Mouse (Mus musculus) spleen, adult 18-20 months (tissue): ENCODE data around the gene Zfand6.
A peak's percentile ranks its signal among the peaks of the same experiment; 100 is the strongest.

Experiments used
- DNase-seq, 2 experiments: peaks; one replicate each; pipeline ENCODE4 v3.0.0; 2022; ENCODE audit warnings: mixed read lengths in 2 of 2

Zfand6 gene

DNA sequence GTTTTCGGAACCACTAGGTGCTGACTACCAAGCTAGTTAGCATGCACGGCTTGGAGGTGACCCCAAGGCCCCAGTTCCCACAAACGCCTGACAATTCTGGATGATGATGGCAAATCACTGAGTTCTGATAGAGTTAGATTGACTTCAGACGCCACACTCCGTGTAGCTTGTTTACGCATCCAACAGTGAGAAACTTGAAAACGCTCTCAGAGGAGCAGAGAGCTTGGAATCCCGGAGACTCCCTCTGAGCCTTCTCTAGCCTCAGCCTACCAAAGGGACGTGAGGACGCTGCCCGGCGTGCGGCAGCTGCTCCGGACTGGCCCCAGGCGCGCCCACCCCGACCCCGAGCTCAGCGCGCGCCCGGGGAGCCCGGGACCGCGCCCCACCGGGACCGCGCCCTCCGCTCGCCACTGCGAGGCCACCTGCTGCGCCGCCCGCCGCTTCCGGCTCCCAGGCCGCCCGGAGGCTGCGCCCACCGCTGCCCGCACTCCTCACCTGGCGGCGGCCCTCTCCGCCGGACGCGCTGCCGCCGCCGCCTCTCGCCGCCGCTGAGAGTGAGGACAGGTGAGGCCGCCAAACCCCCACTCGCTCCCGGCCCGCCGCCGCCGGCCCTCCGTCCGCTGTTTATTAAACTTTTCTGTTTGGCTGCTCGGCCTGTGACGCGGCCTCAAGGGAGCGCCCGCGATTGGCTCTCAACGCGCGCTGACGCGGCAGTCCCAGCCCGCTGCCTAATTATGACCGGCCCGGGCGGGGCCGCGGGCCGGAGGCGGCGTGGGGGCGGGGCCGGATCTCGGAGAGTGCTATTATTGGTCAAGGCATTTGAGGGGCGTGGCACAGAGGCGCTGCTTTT lies at the start of gene Zfand6:
TSS of gene Zfand6 (minus strand) at position 709 of the 850 bp plus-strand sequence.
- DNase-seq = peak; percentile 97 to 98

DNA sequence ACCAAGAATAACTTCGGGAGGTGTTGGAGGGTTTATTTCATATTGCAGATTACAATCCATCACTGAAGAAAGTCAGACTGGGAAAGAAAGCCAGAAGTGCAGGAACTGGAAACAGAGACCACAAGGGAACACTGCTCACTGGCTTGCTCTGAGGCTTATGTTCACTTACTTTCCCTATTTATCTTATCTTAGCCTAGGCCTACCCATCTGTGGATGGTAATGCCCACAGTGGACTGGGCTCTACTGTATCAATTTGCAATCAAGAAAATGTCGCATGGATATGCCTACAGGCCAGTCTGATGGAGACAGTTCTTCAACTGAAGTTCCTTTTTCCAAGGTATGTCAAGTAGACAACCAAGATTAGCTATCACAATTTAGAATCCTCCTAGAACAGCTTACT lies 47.0 kb upstream of the Zfand6 start:
- no peak for DNase-seq

GRCm38 (mm10) chr7:84733038-84733437 lies 43.3 kb upstream of the Zfand6 start:
- no peak for DNase-seq

DNA sequence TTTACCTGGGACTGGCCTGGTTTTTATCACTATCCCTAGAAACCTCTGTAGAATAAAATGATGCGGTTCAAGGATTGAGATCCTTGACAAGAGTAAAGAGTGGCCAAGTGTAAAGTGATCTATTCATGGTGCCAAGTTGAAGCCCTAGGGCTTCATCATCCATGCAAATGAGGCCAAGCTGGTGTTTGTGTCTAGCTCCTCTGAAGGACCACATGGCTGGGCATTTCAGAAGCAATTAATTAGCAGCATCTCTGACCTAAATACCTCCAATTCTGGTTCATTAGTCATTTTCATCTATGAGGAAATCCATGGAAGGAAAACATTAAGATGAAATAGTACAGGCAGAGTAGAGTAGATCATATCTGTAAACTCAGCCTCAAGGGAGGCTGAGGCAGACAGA lies 42.3 kb upstream of the Zfand6 start:
- DNase-seq = no peak

DNA sequence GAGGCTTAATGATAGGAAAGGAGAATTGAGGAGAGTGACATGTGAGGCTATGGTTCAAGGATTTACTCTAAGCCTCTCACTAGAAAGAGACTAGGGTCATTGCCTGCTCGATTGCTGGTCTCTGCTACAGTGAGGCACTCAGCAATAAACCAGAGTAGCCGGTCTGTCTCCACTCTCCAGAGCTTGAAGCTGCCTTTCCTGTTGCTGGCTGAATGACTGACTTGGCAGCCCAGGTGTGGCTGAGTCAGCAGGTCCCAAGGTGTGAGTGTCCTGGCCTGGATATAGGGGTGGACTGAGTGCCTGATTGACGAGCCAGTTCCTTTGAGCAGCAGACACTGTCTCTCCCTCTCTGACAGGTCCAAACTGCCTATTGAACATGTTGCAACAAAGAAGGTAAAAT lies 41.3 kb upstream of the Zfand6 start:
- no peak for DNase-seq

GRCm38 (mm10) chr7:84722804-84723459 lies 33.2 kb upstream of the Zfand6 start:
- DNase-seq = no peak

DNA sequence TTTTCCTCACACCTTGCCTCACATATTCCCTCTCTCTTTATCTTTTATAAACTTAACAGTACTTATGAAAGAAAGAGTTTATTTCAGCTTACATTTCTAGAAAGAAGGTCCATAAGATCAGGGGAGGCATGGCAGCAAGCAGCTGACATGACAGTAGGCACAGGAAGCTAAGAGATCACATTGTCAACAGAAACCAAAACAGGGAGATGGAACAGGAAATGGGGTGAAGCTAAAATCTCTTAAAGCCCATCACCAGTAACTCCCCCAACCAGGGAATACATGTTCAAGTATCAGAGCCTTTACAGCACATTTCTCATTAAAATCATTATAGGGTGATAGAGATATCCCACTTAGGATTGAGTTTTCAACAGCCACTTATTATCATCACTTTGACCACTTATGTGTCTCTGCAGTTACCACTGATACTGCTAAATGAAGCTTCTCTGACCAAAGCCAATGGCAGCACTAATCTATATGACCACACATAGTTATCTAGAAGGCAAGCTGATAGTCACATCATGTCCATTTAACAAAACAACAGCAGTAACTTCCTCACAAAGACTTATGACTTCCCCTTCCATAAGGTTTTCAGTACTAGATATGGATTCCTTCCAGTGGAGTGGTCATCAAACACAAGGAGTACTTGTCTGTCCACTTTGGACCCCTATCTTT lies 20.7 kb upstream of the Zfand6 start:
- DNase-seq = no peak

GRCm38 (mm10) chr7:84706877-84707276 lies 17.1 kb upstream of the Zfand6 start:
- no peak for DNase-seq

- no peak for DNase-seq
Measured at GRCm38 (mm10) chr7:84690101-84690509, 346 bp upstream of the Zfand6 start.

GRCm38 (mm10) chr7:84687653-84688580 lies 1.8 kb downstream of the Zfand6 start:
- DNase-seq = no peak

GRCm38 (mm10) chr7:84686380-84686779 lies 3.4 kb downstream of the Zfand6 start:
- DNase-seq = no peak

- DNase-seq = no peak
Measured at GRCm38 (mm10) chr7:84684675-84685074, 5.1 kb downstream of the Zfand6 start.

DNA sequence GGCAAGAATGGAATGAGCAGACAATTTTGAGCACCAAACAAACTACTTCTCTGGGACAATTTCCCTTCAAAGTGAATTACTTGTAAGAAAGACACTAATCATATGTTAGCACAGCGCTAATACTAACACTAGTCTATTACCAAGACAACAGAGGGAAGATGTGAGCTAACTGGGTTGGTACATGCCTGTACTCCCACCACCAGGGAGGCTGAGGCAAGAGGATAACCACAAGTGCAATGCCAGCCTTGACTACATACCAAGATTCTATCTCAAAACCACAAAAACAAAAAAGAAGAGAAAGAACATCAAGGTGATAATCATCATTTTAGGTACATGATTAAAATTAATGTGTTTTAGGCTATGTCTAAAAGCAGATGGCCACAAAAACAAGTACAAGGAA lies 8.2 kb downstream of the Zfand6 start:
- no peak for DNase-seq

- no peak for DNase-seq
Measured at GRCm38 (mm10) chr7:84680931-84681330, 8.8 kb downstream of the Zfand6 start.

GRCm38 (mm10) chr7:84680092-84680491 lies 9.7 kb downstream of the Zfand6 start:
- DNase-seq = no peak

GRCm38 (mm10) chr7:84679264-84679663 lies 10.5 kb downstream of the Zfand6 start:
- peak; percentile 13 to 28 for DNase-seq

DNA sequence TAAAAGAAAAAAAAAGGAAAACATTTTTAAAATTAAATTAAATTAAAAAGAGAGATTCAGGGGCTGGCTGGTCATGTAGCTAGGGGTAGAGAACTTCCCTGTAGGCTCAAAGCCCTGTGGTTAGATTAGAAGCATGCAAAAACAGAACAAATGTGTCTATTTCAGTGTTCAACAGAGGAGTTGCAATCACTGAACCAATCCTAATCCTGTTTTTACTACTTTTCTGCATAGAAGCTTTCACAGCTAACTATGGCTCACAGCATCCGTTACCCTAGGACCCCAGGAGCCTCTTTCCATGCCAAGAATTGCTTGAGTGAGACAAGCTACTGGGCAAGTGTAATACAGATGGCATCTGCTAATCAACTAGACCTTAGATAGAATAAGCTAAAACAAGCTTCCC lies 16.7 kb downstream of the Zfand6 start:
- DNase-seq = no peak

DNA sequence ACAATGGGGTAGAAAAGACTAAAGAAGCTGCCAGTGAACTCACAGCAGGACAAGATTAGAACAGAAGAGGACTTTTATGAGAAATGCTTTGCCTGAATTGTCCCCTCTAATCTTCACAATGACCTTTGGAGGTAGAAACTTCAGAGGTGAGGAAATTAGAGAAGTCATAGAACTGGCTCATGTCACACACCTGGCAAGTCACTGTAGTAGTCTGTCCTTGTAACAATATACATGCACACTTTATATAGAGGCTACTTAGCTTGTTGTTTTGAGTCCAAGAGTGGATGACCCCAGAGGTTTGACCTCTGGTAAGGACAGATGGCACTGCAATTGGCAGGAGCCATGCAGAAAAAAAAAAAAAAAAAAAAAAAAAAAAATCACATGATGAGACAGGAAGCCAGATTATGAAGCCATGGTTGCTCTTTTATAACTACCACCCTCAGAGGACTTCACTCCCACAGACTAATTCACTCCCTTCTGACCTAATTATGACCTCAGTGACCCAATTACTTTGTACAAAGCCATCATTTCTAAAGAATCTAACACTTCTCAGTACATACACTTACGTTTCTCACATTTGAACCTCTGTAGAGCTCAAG lies 20.1 kb downstream of the Zfand6 start:
- no peak for DNase-seq

GRCm38 (mm10) chr7:84667946-84668345 lies 21.8 kb downstream of the Zfand6 start:
- no peak for DNase-seq

DNA sequence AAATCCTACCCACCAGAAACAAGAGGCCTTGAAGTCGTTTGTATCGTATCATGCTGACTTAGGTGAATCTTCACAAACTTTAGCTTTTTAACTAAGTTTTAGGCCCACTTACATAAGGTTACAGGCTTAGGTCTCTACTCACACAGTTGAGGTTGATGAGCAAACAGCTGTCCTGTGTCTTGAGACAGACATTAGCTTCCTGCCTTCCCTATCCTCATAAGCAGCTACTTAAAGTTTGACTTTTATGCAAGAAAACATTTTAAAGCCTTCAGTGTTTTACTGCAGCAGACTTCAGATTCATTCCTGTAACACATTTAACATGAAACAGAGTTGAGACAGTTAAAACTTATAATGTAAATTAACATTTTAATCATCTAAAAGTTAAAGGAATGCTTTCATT lies 37.0 kb downstream of the Zfand6 start:
- no peak for DNase-seq

DNA sequence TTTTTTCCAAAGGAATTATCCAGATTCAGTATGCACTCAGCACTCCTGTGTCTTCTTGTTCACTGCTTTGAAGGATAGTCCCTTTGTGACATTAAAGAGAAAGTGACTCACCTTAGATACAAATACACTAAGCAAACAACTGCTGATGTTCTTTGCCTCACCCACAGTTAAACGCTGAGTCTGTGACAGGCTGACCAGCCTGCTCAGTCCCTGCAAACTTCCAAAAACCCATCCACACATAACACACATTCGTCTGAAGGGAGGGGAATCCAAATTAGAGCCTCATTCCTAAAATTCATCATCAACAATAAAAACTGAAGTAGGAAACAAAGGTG lies 37.8 kb downstream of the Zfand6 start:
- DNase-seq = no peak

DNA sequence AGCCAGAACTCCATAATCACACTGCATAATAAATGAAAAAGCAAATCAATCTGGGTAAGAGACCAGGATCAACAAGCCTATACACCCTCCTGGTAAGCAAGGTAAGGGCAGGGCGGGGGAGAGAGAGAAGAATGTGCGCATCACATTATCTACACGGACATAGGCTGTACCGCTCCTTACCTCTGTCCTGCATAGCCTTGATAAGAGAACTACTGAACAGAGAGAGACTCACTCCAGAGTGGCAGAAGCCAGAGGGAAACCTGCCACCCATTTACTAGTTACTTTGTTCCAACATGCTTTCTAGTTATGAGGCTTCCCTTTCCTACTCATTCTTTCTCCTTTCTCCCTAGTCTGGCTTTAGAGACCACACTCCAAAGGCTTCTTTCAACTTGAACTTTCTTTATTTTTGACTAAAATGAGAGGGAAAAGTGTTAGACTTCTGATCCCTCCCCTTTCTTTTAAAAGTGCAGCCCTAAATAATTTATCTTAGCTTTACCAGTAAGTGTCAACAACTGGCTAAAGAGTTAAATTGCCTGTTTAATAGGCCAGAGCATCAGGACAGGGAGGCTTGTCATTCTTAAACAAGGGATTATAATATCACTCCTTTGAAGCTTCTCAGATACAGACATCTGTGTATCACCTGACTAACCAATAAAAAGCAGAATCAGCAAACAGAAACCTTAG lies 38.3 kb downstream of the Zfand6 start:
- no peak for DNase-seq
